Mouse (Mus musculus): ENCODE results near the gene Rab25. TPM values are rescaled to one million over a fixed set of nuclear protein-coding genes. Genes with fewer than 3 reads are reported as not detected.
A peak's percentile ranks its signal among the peaks of the same experiment; 100 is the strongest.

Rab25 gene
- total RNA-seq, 2 experiments from 2014 or later, result not detected

- DNase-seq, result no peak
- intact Hi-C loops (cut with DNase I; ENCODE audit: low total_unique reads), result no loop called here
These were observed 3.6 kb downstream of the Rab25 start for GRCm38 (mm10) chr3:88544514-88544913.

- intact Hi-C loops (cut with DNase I; ENCODE audit: low total_unique reads), result no loop called here
- no peak for DNase-seq
These were observed 4.3 kb downstream of the Rab25 start for GRCm38 (mm10) chr3:88543651-88544410.

GRCm38 (mm10) chr3:88543174-88543573 lies 4.9 kb downstream of the Rab25 start:
- intact Hi-C loops (cut with DNase I; ENCODE audit: low total_unique reads), result no loop called here

GRCm38 (mm10) chr3:88542486-88542885 lies 5.6 kb downstream of the Rab25 start:
- no peak for DNase-seq
- intact Hi-C loops (cut with DNase I; ENCODE audit: low total_unique reads), result no loop called here

More at GRCm38 (mm10) chr3:88543174-88543573, 4.9 kb downstream of the Rab25 start:
- no peak for DNase-seq

- intact Hi-C loops (cut with DNase I; ENCODE audit: low total_unique reads), result no loop called here
- no peak for DNase-seq
These were observed 6.3 kb downstream of the Rab25 start for GRCm38 (mm10) chr3:88541622-88542401.

- DNase-seq, result no peak
- intact Hi-C loops (cut with DNase I; ENCODE audit: low total_unique reads), result no loop called here
These were observed 8.0 kb downstream of the Rab25 start for GRCm38 (mm10) chr3:88540085-88540484.

GRCm38 (mm10) chr3:88539397-88539796 lies 8.7 kb downstream of the Rab25 start:
- no peak for DNase-seq
- intact Hi-C loops (cut with DNase I; ENCODE audit: low total_unique reads), result no loop called here

- intact Hi-C loops (cut with DNase I; ENCODE audit: low total_unique reads), result no loop called here
- no peak for DNase-seq
These were observed 9.6 kb downstream of the Rab25 start for GRCm38 (mm10) chr3:88538271-88539145.

GRCm38 (mm10) chr3:88537146-88537545 lies 11.0 kb downstream of the Rab25 start:
- intact Hi-C loops (cut with DNase I; ENCODE audit: low total_unique reads), result no loop called here
- DNase-seq, result no peak

- DNase-seq, result peak; percentile 82
- intact Hi-C loops (cut with DNase I; ENCODE audit: low total_unique reads), result no loop called here
These were observed 11.8 kb downstream of the Rab25 start for GRCm38 (mm10) chr3:88536103-88536930.

GRCm38 (mm10) chr3:88535527-88535926 lies 12.6 kb downstream of the Rab25 start:
- intact Hi-C loops (cut with DNase I; ENCODE audit: low total_unique reads), result no loop called here
- no peak for DNase-seq

GRCm38 (mm10) chr3:88535005-88535404 lies 13.1 kb downstream of the Rab25 start:
- DNase-seq, result no peak
- intact Hi-C loops (cut with DNase I; ENCODE audit: low total_unique reads), result no loop called here

GRCm38 (mm10) chr3:88533706-88534105 lies 14.4 kb downstream of the Rab25 start:
- intact Hi-C loops (cut with DNase I; ENCODE audit: low total_unique reads), result no loop called here
- DNase-seq, result no peak

- DNase-seq, result peak; percentile 37
- intact Hi-C loops (cut with DNase I; ENCODE audit: low total_unique reads), result no loop called here
These were observed 15.2 kb downstream of the Rab25 start for GRCm38 (mm10) chr3:88532689-88533511.

GRCm38 (mm10) chr3:88532299-88532674 lies 15.8 kb downstream of the Rab25 start, which contains the start of gene Mex3a:
Gene Mex3a (plus strand): TSS chr3:88532395.
- intact Hi-C loops (cut with DNase I; ENCODE audit: low total_unique reads), result no loop called here
- no peak for DNase-seq

- DNase-seq, result peak; percentile 85
- intact Hi-C loops (cut with DNase I; ENCODE audit: low total_unique reads), result no loop called here
These were observed 16.5 kb downstream of the Rab25 start for GRCm38 (mm10) chr3:88531348-88532298.

Data from gastrocnemius, postnatal 14 days (tissue).